ENCODE assay signal across 8 mouse cellular contexts in genomic region chrX:10485664-10486211, GRCm38 (mm10). TPM values are rescaled to one million over a fixed set of nuclear protein-coding genes. Genes with fewer than 3 reads are reported as not detected.
A peak's percentile ranks its signal among the peaks of the same experiment; 100 is the strongest.
DNase-seq lines count a peak whose midpoint lies in the region; ATAC-seq and TF ChIP-seq lines count a peak whose summit lies in the region.

No protein-coding gene starts in this region.

- WGBS in cerebellum, adult 2 months: 13% methylated on average over 27 of the region's 27 CpGs
- 14% methylated on average over 27 of the region's 27 CpGs for WGBS in lung, embryonic 14.5 days

- H3K4me2 ChIP-seq in lung, embryonic 14.5 days: peak overlapping the region; percentile 64

- no peaks in the 10 kb centered on the region for H3K36me3 ChIP-seq in lung, embryonic 14.5 days (ENCODE audit: insufficient read depth)

- H3K4me1 ChIP-seq in cerebellum, adult 2 months (ENCODE audit: control insufficient read depth, insufficient read depth, low read length): no peaks in the 10 kb centered on the region
- H3K4me1 ChIP-seq in lung, embryonic 14.5 days (ENCODE audit: insufficient read depth): no peaks in the 10 kb centered on the region

- H3K27me3 ChIP-seq in Patski: peaks cover 8% of the 10 kb centered on the region
- no peaks in the 10 kb centered on the region for H3K27me3 ChIP-seq in cerebellum, adult 2 months (ENCODE audit: control insufficient read depth, insufficient read depth, low read length)
- H3K27me3 ChIP-seq in lung, embryonic 14.5 days (ENCODE audit: insufficient read depth, low read length): no peaks in the 10 kb centered on the region

- DNase-seq in Patski (ENCODE audit: low read depth, low spot score): no peak
- peak; percentile 77 to 80 for DNase-seq in cerebellum, adult 2 months
- DNase-seq in heart, postnatal 4 days: peak; percentile 38
- peak; percentile 50 to 62 for DNase-seq in layer of hippocampus, postnatal 10 days (ENCODE audit: low spot score in 2 of 2)
- DNase-seq in lung, embryonic 14.5 days: peak; percentile 69
- DNase-seq in retina, postnatal 7 days (ENCODE audit: low read depth, low spot score): peak; percentile 28
- DNase-seq in spleen, postnatal 36 days (ENCODE audit: low spot score in 2 of 2): no peak

- POLR2A ChIA-PET in Patski (lab: Charles Lee): interaction anchor here (0.6 kb wide), 1 partner anchor 689 kb away, joined by 3 read pairs; no protein-coding TSS in a partner anchor

- H3K9me3 ChIP-seq in lung, embryonic 14.5 days (ENCODE audit: low read depth, low read length): no peaks in the 10 kb centered on the region

- peak overlapping the region; percentile 100 for H3K4me3 ChIP-seq in cerebellum, adult 2 months (replicated peaks; ENCODE audit: insufficient read depth, low read depth, low read length)
- H3K4me3 ChIP-seq in lung, embryonic 14.5 days (ENCODE audit: low read depth, low read length): peak overlapping the region; percentile 44

- H3K27ac ChIP-seq in cerebellum, adult 2 months (ENCODE audit: insufficient read depth, low read length): peak overlapping the region; percentile 98
- peak overlapping the region; percentile 42; the same call in 1 of the 2 replicates for H3K27ac ChIP-seq in lung, embryonic 14.5 days (ENCODE audit: low read depth)

- no peak for TF ChIP-seq CTCF in Patski (IDR thresholded peaks at IDR 0.05)
- TF ChIP-seq CTCF in cerebellum, adult 2 months (IDR thresholded peaks at IDR 0.05; ENCODE audit: borderline replicate concordance, insufficient read depth, low read depth, low read length): peak; percentile 11; the same call in 1 of the 2 replicates
- peak; percentile 33; the same call in 1 of the 2 replicates for TF ChIP-seq CTCF in lung, embryonic 14.5 days (IDR thresholded peaks at IDR 0.05; ENCODE audit: low read depth)

- TF ChIP-seq POLR2A in cerebellum, adult 2 months (IDR thresholded peaks at IDR 0.05; ENCODE audit: borderline replicate concordance, insufficient read depth, low read length): no peak

- peak; percentile 65 for ATAC-seq in Patski
- peak; percentile 90 for ATAC-seq in frontal cortex, adult (ENCODE audit: low TSS enrichment)
- ATAC-seq in lung, embryonic 14.5 days (ENCODE audit: insufficient read depth): peak; percentile 85

- in situ Hi-C loops in Patski (cut with MboI; ENCODE audit: low pct_unique_long_range_greater_than_20kb): no loop called here

- H3K9ac ChIP-seq in lung, embryonic 14.5 days: peak overlapping the region; percentile 49

- CTCF ChIA-PET in Patski (lab: Charles Lee): interaction anchor here (0.9 kb wide), 1 partner anchor 17 kb away, joined by 3 read pairs; no protein-coding TSS in a partner anchor

RNA-seq across cellular contexts. Expression of gene Tspan7, which starts 0.8 kb away (rescaled TPM):
- polyA plus RNA-seq in Patski (2021): 46.2 TPM
- polyA plus RNA-seq in cerebellum, adult 2 months (2012; rRNA removed): 965 and 976 TPM in 2 replicates
- total RNA-seq in heart, postnatal 4 days (2021): 100 to 1,000 TPM; 104 to 105 TPM
- 100 to 1,000 TPM; 880 to 946 TPM for total RNA-seq in layer of hippocampus, postnatal 10 days (2021)
- 89.9 and 91.8 TPM in 2 replicates for polyA plus RNA-seq in lung, embryonic 14.5 days (2014; fragmentation: Nextera tagmentation; extraction: Ambion mirVana)

Comparison
In these comparisons a context has a peak if more than half of its experiments do, and no peak if none do; other contexts are left out.
1. DNase-seq: peak in cerebellum, adult 2 months (2 of 2), heart, postnatal 4 days (single experiment), layer of hippocampus, postnatal 10 days (2 of 2), lung, embryonic 14.5 days (single experiment) and retina, postnatal 7 days (single experiment); none in Patski (single experiment) and spleen, postnatal 36 days (0 of 2).
2. RNA of gene Tspan7, which starts 0.8 kb away (polyA plus RNA-seq): 965 to 976 TPM in cerebellum, adult 2 months; 89.9 to 91.8 TPM in lung, embryonic 14.5 days and 46.2 TPM in Patski (single experiment); every median in the first group is over 10 times any median in the second.
3. Peak in every context shown above with its lines, with median percentiles within 50 percentile points of each other: ATAC-seq.